Mouse (Mus musculus) left cerebral cortex, postnatal 25 days (tissue): ENCODE data around the gene Cfap52. TPM values are rescaled to one million over a fixed set of nuclear protein-coding genes. Genes with fewer than 3 reads are reported as not detected.
A peak's percentile ranks its signal among the peaks of the same experiment; 100 is the strongest.

Experiments used
- DNase-seq, 2 experiments: peaks; one replicate each; pipeline ENCODE4 v3.0.0; 2022; ENCODE audit warnings: low spot score in 2 of 2, mixed read lengths in 1 of 2
- intact Hi-C: fragments of 180-260 bp; cut with DNase I; formaldehyde crosslinking; loops from one replicate; pipeline ENCODE4 v1.15.1; 2025
- total RNA-seq, 2 experiments: library from RNA; stranded (reverse); gene quantifications; 2 replicates each; pipeline ENCODE4 v1.2.3; 2021

The Cfap52 gene
- total RNA-seq, 2 experiments from 2014 or later, result 8.2 to 10.9 TPM

- intact Hi-C loops, result no loop called here
These were observed 17.2 kb downstream of the Cfap52 start for GRCm38 (mm10) chr11:67948229-67948628.

DNA sequence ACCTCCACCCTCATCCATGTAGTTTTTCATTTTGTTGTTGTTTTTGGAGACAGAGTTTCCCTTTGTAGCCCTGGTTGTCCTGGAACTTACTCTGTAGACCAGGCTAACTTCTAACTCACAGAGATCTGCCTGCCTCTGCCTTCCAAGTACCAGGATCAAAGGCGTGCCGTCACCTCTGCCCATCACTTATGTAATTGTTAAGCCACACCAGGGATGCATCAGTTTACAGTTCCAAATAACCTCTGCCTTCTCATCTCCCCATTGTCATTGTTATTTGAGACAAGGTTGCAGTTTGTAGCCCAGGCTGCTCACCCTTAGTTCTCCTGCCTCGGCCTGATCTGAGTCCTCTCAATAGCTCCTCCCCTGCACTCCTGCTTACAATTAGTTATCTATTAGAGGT lies 33.3 kb downstream of the Cfap52 start:
- intact Hi-C loops, result no loop called here
- DNase-seq, result no peak

More at GRCm38 (mm10) chr11:67948229-67948628, 17.2 kb downstream of the Cfap52 start:
- DNase-seq, result no peak

DNA sequence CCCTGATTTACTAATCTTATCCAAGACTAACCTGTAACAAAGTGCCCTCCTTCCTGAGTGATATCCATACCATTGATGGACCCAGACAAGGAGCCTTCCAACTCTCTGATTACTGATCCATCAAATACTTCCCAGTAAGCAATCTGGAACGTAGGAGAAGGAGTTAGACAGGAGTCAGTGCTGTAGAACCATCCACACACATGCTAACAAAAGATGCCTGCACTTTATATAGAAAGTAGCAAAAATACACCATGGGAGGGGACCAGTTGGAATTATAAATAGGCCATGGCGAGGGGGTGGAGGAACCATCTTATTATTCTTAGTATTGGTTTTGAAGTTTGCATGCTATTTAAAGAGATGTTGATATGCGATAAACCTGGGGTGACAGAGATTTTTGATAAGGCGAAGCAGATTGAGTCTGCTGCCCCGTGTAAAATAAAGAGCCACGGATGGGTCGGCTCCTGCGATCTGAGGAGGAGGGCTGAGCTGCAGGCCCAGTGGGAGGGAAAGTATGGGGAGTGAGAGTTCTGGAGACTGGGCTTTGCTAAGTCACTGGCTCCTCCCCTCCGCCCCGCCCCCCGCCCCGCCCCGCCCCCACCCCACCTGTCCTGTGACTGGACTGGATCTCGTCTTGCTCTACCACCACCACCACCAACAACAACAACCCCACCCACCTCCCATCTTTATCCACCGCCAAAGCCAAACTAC lies 38.9 kb downstream of the Cfap52 start:
- intact Hi-C loops, result loop anchor here (2.0 kb wide), 1 partner anchor 106 kb away; no protein-coding TSS in a partner anchor
- peak; percentile 19 to 60 for DNase-seq

DNA sequence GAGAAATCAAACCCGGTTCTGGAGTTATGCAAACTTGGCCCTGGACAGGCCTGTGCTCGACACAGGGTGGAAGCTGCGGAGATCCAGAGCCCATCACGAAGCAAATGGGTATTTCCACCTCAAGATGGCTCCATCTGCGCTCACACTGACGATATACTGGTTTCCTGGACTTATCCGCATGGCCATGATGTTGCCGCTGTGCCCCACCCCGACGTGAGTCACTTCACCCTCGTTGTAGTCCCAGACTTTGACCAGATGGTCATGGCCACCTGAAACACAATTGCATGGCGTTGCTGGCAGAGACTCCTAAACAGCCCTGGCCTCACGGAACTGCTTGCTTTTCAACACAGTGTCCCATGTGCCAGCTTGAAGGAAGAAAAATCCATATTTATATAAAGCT lies 40.5 kb downstream of the Cfap52 start:
- peak in 1 of 2 experiments; percentile 63 for DNase-seq
- intact Hi-C loops, result no loop called here

GRCm38 (mm10) chr11:67923720-67924119 lies 41.7 kb downstream of the Cfap52 start:
- intact Hi-C loops, result no loop called here
- no peak for DNase-seq

DNA sequence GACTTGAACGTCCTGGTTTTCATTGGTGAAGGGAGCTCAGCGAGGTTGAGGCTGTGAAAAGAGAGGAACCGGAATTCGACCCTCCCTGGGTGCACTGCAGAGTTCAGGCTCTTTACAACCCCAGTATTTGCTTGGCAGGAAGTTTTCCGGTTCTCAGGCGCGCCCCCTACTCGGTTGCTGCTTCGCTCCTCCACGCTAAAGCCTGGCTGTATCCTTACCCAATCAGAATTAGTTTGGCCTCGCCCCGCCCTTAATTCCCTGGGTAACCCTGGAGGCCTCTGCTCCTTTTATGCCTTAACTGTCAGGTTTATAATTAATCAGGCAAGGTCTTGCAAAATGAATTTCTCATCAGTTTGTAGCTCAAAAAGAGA lies 42.7 kb downstream of the Cfap52 start:
- intact Hi-C loops, result no loop called here
- peak in 1 of 2 experiments; percentile 67 for DNase-seq

GRCm38 (mm10) chr11:67921827-67922754 lies 43.4 kb downstream of the Cfap52 start, which contains the start of gene Usp43:
Usp43 (minus strand) TSS chr11:67922153.
- intact Hi-C loops, result no loop called here
- peak in 1 of 2 experiments; percentile 17 for DNase-seq

GRCm38 (mm10) chr11:67921091-67921826 lies 44.2 kb downstream of the Cfap52 start:
- peak; percentile 18 to 39 for DNase-seq
- intact Hi-C loops, result no loop called here

- no peak for DNase-seq
- intact Hi-C loops, result no loop called here
These were observed 45.1 kb downstream of the Cfap52 start for GRCm38 (mm10) chr11:67920226-67920960.

DNA sequence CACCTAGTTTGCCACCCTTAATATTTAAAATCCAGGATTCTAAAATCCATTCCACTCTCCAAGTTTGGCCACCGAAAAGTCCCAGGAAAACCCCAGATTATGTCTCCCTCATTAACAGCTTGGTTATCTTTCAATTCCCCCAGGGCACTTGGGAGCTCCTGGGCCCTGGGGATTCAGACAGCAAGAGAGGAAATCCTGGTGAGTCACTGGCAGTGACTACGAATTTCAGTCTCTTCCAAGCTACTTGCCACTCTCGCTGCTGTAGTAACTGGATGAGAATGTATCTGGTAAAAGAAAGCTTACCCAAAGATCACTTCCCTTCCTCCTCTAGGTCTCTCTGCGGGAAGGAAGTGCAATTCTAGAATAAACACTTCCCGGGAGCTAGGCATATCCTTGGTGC lies 45.9 kb downstream of the Cfap52 start:
- intact Hi-C loops, result no loop called here
- peak in 1 of 2 experiments; percentile 53 for DNase-seq

DNA sequence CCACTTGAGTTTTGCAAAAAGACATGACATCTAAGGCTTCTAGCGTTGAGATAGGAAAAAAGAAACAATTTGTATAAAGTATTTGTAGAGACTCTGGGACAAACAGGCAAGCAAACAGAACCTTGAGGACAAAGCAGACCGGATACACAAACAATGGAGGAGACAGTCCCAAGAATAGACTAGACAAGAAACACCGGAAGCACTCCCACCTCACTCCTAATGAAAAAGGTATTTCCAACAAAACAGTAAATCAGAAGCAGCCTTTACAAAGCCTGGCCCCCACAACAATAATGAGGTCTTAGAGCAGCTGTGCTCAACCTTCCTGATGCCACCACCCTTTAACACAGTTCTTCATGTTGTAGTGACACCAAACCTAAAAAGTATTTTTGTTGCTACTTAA lies 48.3 kb downstream of the Cfap52 start:
- no peak for DNase-seq
- intact Hi-C loops, result no loop called here

- DNase-seq, result no peak
- intact Hi-C loops, result no loop called here
These were observed 54.4 kb downstream of the Cfap52 start for GRCm38 (mm10) chr11:67911074-67911473.

GRCm38 (mm10) chr11:67903756-67904155 lies 61.7 kb downstream of the Cfap52 start:
- DNase-seq, result no peak
- intact Hi-C loops, result no loop called here

DNA sequence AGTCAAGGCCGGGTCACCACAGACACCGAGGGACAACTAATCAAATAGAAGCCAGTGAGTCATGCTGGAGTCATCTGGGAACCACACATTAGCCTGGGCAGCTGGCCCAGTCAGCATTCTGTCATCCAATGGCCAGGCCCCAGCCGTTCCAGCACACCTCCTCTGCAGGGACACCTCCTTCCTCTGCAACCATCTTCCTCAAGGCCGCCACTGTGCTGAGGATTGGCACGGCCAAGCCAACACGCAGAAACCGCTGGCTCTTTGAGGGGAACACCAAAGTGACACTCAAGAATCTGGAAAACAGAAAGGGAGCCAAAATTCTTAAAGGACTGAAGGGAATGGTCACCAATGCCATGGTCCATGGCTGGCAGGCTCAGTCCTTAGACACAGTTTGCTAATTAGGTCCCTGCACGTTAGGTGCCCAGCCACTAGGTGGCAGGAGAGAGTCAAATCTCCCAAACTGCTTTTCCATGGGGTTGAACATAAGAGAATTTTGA lies 68.3 kb downstream of the Cfap52 start:
- intact Hi-C loops, result loop anchor here (2.0 kb wide), 1 partner anchor 76 kb away; no protein-coding TSS in a partner anchor
- DNase-seq, result peak; percentile 50 to 71

GRCm38 (mm10) chr11:67895641-67896040 lies 69.8 kb downstream of the Cfap52 start:
- DNase-seq, result peak in 1 of 2 experiments; percentile 39
- intact Hi-C loops, result loop anchor here (2.0 kb wide), 1 partner anchor 75 kb away; no protein-coding TSS in a partner anchor

DNA sequence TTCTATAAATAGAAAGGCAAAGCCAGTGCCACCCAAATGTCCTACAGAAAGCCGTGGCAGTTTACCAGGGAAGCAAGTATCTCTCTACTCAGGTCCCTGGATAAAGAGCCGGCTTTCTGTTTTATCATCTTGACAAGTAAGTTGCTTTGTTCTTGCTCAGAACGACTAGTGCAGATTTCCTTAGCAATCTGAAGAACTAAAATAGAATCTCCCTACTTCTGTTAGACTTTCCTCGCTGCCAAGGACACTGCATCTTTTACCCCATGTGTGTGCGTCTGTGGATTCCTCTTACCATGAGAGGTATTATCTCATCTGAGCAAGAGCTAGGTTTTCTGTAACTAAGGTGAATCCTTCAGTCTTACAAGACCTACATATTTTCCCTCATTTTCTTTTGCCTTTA lies 76.9 kb downstream of the Cfap52 start:
- peak in 1 of 2 experiments; percentile 62 for DNase-seq
- intact Hi-C loops, result loop anchor here (5.0 kb wide), 1 partner anchor 66 kb away; no protein-coding TSS in a partner anchor

GRCm38 (mm10) chr11:67885921-67886320 lies 79.5 kb downstream of the Cfap52 start:
- intact Hi-C loops, result loop anchor here (5.0 kb wide), 1 partner anchor 64 kb away; no protein-coding TSS in a partner anchor
- no peak for DNase-seq
